Mouse (Mus musculus): ENCODE measurements around the gene Ccdc182.

Ccdc182 gene

GRCm38 (mm10) chr11:88327016-88327415 is 33.2 kb downstream of the Ccdc182 start:
- no peak for DNase-seq (ENCODE audit: low read depth, low spot score)

DNA sequence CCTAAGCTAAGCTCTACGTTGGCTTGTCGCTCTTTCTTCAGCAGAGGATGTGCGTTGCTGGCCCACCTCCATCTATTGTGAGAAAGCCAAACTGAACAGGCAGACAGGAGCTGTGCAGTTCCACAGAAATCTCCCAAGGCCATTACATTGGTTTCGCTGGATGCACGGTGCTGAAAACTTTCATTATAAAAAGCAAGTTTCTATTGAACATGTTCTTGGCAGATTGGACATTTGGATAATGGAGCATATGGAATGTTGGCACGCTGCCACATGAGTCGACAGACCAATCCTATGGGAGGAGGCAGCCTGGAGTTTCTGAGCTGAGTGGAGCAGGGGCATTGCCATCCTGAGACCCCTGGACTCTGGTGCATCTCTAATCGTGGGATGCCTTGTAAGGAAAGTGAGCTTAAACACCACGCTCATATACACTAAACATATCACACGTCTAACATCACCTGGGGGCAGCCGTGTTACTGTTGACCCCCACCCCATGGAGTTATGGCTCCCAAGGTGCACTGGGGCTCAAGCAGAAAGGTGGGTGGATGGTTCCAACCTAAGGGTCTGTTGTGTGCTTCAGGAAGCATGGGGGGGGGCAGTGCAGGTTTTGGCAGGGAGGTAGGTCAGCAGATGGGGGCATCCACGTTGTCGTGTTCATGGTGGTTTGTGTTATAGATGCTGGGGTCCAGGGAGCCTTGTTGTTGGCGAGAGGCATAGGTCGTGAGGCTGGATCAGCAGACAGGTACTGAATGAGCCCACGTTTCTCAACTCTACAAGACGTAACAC is 35.1 kb downstream of the Ccdc182 start:
- DNase-seq (ENCODE audit: low read depth, low spot score) = no peak

- DNase-seq (ENCODE audit: low read depth, low spot score) = no peak
Observed at GRCm38 (mm10) chr11:88330799-88331198, 36.9 kb downstream of the Ccdc182 start.

DNA sequence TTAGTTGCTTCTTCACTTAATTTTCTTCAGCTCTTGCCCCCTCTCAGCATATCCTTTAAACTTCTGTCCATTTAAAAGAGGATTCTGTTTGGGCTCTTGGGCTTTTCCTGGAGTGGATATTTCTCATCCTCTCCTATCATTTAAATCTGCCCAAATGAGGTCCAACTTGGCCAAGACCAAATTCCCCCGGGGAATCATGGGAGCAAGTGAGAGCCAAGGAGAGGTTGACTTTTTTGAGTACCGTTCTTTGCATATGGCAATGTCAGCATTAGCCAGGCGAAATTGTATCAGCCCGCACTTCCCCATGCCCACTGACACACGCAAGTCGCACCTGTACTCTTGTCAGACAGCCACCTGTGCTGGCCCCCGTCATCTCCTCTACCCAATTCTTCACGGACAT is 37.9 kb downstream of the Ccdc182 start:
- DNase-seq (ENCODE audit: low read depth, low spot score) = no peak

- DNase-seq (ENCODE audit: low read depth, low spot score) = no peak
Observed at GRCm38 (mm10) chr11:88332309-88332934, 38.6 kb downstream of the Ccdc182 start.

DNA sequence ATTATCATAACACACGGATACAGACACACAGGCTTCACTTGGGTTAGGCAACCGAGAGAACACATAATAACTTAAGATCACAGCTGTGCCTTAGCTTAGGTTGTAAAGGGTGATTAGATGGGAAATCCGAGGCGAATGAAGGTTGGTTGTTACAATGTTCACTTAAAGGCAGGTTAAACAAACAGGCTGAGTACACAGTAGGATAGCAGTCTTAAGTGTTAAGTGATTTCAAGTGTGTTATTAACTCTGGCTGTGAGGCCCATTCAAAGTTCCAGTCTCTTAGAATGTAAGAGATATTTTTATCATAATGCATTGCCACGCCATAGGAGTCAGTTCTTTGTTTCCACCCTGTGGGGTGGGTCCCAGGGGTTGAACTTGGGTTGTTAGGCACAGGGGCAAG is 41.0 kb downstream of the Ccdc182 start:
- no peak for DNase-seq (ENCODE audit: low read depth, low spot score)

GRCm38 (mm10) chr11:88337926-88338325 is 44.1 kb downstream of the Ccdc182 start:
- DNase-seq (ENCODE audit: low read depth, low spot score) = no peak
